Mouse (Mus musculus): ENCODE results near the gene Rtn4ip1.

Rtn4ip1 gene

DNA sequence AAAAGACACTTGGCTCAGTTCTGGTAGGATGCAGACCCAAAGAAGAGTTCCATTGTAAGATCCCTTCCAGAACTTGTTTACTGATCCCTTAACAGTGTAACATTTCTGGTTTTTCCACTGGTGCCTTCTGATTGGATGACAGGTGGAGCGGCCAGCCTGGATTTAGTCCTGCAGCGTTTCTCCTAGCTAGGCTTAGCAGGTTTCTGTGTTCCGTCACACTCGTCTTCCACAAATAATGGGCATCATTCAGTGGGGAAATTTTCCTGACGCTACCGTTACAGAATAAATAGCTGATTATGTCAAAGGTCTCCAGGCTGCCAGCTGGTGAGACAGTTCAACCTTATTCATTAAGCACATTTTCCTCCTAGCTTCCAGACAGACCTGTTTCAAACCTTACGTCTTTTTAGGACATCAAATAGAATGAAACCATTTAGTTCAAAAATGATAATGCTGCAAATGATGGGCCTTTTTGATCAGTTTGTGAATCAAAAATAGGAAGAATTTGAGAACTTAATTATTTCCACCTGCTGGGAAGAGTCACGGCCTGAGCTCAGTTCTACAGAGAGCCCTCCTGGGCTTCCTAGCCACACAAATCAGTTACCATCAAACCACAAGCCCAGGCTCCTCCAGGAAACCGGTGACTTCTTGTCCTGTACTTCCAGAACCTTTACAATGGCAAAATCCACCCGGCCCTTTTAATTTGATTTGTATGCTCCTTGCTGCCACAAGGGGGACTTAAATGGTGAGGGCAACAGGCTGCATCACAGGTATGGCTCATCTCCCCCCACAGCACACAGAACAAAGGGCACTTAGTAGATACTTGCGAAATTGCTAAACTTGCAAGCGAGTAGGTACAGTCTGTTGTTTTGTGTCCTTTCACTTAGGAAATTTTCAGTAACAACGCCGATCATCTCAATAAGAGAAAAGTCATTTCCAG is 100.7 kb downstream of the Rtn4ip1 start:
- DNase-seq (ENCODE audit: low read depth, low spot score): peak; percentile 82

DNA sequence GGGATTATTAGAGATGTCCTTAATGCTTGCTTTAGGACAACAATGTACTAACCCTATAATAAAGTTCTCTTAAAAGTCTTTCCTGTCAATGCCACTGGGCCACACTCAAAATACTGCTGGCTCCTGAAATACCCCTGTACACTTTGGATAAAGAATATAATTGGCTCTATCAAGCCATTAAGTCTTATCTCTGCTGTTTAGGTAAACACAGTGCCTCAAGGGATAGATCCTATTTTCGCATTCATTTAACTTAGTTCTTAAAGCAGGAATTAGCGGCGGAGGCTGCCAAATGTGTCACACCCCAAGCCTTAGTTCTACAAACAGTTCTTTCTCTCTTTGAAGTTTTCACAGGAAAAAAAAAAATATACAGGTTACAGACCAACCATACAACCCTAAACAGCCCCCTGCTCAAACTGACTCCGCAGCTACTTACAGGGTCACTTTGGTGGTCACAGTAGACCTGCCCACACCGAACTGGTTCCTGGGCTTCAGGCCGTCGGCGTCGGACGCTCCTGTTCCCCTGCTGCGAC is 101.5 kb downstream of the Rtn4ip1 start:
- peak; percentile 34 for DNase-seq (ENCODE audit: low read depth, low spot score)

DNA sequence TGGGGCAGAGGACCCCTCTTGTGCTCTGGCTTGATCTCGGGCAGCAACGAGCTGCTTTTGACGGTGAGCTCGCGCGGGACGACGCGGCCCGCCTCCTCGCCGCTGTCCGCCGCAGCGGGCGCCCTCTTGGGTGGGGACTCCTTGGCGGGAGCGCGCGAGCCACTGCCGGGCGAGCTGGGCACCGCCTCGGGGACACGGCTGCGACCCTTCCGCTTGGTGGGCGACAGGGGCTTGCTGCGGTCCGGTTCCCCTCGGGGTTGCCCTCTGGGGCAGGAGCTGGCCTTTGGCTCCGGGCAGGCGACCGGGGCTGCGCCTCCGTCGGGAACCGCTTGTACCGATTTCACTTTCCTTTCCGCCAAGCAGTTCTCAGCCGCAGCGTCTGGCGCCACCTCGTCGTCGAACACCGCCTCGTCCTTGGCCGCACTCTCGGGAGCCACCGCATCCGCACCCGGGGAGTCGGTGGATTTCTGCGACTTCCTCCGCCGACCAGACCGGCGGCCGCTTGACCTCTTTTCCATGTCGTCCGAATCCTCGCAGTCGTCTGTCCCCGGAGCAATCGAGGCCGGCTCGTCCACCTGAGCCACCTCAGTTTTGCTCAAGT is 102.0 kb downstream of the Rtn4ip1 start:
- DNase-seq (ENCODE audit: low read depth, low spot score): peak; percentile 87

DNA sequence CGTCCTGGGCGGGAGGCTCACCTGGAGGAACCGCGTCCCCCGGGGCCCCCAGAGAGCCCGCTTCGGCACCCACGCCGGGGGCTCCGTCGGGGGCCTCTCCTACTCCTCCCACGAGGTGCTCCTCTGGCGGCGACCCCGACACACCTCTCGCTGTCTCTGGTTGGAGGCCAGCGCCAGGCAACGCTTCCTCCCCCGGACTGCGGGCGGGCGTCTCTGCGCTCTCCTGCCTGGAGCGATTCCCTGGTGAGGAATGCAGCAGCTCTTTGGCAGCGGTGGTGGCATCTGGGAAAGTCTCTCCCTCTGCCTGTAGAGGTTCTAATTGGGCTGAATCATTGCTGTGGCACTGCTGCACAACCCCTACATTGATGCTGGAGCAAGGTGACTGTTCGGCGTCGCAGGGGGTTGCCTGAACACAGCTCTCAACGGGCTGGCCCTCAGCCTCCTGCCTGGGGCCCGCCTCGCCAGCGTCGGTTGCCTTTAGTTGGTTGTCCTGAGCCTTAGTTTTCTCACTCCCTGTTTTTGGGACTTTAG is 102.7 kb downstream of the Rtn4ip1 start:
- DNase-seq (ENCODE audit: low read depth, low spot score): peak; percentile 47

DNA sequence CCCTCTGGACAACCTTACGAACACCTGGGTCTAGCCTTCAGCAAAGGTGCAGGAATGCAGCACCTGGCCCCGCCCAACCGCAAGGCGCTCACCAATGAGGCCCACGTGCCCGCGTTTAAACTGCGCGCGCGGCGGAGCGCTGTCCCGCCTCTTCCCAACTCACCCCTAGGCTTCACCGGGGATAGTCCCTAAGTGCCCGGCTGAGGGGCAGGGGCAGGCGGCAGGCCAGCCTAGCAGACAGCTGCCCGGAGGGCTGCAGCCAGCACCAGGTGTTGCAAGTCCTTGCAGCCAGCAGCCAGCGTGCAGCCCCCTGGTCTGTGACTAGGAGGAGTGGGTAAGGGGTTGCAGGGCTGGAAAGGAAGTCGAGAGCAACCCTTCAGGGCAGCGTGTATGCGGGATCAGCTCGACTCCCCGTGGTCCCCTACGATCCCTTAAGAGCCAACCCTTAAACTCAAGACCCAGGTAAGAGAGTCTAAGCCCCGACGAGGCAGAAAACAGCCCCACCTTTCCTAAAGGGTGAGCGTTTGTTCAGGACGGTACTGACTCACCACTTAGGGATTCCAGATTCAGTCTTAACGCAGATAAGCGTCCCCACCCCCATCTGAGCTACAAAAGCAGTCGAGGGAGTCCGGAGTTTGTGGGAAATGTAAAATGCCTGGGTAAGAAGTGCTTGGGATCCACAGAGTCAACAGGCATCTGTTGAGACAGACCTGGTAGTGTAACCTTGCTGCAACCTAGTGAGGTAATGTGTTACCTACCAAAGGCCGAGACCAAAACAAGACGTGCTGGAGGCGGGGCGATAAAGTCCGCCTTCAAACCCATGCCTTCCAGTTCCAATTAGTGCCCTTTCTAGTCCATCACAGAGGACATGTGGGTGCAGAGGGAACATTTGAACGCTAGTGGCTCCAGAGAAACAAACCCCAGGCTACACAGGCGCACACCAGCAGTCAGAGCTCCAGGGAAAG is 104.4 kb downstream of the Rtn4ip1 start:
- DNase-seq (ENCODE audit: low read depth, low spot score): peak; percentile 67
